Mouse (Mus musculus) heart, postnatal 0 days (tissue): ENCODE data around the gene Itgb4. TPM values are rescaled to one million over a fixed set of nuclear protein-coding genes. Genes with fewer than 3 reads are reported as not detected.

ENCODE experiments used
- ATAC-seq: fragments of 200-750 bp; cut with Nextera tagmentation; 2 replicates; pipeline ENCODE4 v1.8.0; 2017; ENCODE audit warnings: low read depth, moderate number of reproducible peaks, moderate library complexity; ENCODE audit not compliant: insufficient read depth
- DNase-seq: peaks from one replicate; pipeline ENCODE4 v3.0.0-alpha.2; 2016; ENCODE audit warnings: low spot score
- H3K27ac ChIP-seq: fragments of 300-500 bp; sonication (generic); 2 replicates; pipeline ENCODE4 v1.5.1; 2014; ENCODE audit warnings: low read depth, mild to moderate bottlenecking
- H3K27me3 ChIP-seq: fragments of 300-500 bp; sonication (generic); 2 replicates; pipeline ENCODE4 v1.6.1; 2014; ENCODE audit warnings: low read length, mixed read lengths; ENCODE audit not compliant: control insufficient read depth, insufficient read depth
- H3K36me3 ChIP-seq: fragments of 300-500 bp; sonication (generic); replicated peaks from 2 replicates; pipeline ENCODE4 v1.6.1; 2014; ENCODE audit warnings: low read length, mixed read lengths; ENCODE audit not compliant: control insufficient read depth, insufficient read depth
- H3K4me1 ChIP-seq: fragments of 300-500 bp; sonication (generic); 2 replicates; pipeline ENCODE4 v1.6.1; 2014; ENCODE audit warnings: antibody characterized with exemption; ENCODE audit not compliant: control insufficient read depth, insufficient read depth
- H3K4me2 ChIP-seq: fragments of 300-500 bp; sonication (generic); 2 replicates; pipeline ENCODE4 v1.6.1; 2014; ENCODE audit warnings: low read depth, mild to moderate bottlenecking, low read length, moderate library complexity
- H3K4me3 ChIP-seq: fragments of 300-500 bp; sonication (generic); 2 replicates; pipeline ENCODE4 v1.5.1; 2014; ENCODE audit warnings: low read depth, low read length
- H3K9ac ChIP-seq: fragments of 300-500 bp; sonication (generic); replicated peaks from 2 replicates; pipeline ENCODE4 v1.6.1; 2014; ENCODE audit warnings: low read depth, low read length, mixed read lengths
- H3K9me3 ChIP-seq: fragments of 300-500 bp; sonication (generic); replicated peaks from 2 replicates; pipeline ENCODE4 v1.6.1; 2016; ENCODE audit warnings: low read length; ENCODE audit not compliant: control insufficient read depth
- CTCF ChIP-seq: IDR thresholded peaks from 2 replicates; pipeline ENCODE4 v1.5.1; 2016; ENCODE audit warnings: antibody characterized with exemption, control low read depth, low read depth
- EP300 ChIP-seq: IDR thresholded peaks from 2 replicates; pipeline ENCODE4 v1.6.1; 2016; ENCODE audit warnings: antibody characterized with exemption, low read depth
- WGBS: fragments of 180-500 bp; shearing (Covaris S2); extraction: QIAGEN DNeasy Blood & Tissue Kit; methylation state at CpG from one replicate; pipeline ENCODE4 v1.1.7; 2014; 5-methylcytosine and 5-hydroxymethylcytosine counted together
- polyA plus RNA-seq: library from polyadenylated mRNA; unstranded; fragments of >200 nt; fragmentation: Nextera tagmentation; extraction: Ambion mirVana; gene quantifications from 2 replicates; pipeline ENCODE4 v1.2.1, GENCODE M21; 2015
- total RNA-seq: library from RNA; depleted of rRNA; stranded (reverse); fragments of >200 nt; gene quantifications from 2 replicates; pipeline ENCODE4 v1.2.3, GENCODE M21; 2014; ENCODE audit warnings: low replicate concordance

Itgb4 gene
- total and polyA plus RNA-seq, 2 experiments from 2014 or later, result 1.1 to 1.5 TPM

DNA sequence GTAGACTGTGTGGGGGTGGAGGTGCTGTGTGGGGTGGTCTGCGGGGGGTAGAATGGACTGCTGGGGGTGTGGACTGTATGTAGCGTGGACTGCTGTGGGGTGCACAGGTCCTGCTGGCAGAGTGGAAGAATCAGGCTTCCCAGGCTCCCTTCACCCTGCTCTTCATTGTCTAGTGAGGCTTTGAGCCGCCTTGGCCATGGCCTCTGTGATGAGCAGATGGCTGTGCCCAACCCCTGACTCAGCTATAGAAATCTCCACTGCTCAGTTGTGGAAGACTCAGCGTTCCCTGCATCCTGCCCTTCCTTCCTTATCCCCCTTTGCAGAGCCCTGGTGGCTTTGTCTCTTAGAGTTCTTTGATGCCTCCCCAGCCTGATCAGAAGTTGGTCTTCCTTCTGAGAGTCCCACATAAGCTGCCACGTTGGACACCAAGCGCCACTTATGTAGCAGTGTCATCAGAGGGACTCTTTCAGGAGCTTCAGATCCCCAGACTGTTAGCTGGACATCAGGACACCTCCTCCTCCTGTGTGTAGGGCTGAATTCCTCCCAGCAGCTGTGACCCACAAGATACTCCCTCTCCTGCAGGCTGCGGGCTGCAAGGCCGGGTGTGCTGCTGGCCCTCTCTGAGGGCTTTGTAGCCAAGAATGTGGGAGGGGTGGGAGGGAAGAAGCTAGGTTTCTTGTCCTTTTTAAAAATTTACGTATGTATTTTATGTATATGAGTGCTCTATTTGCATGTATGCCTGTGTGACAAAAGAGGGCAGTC, 11.7 kb upstream of the Itgb4 start:
- WGBS, result 87% methylated on average over 9 of the region's 9 CpGs
- peaks cover 69% of the 10 kb centered on the region for H3K36me3 ChIP-seq
- no peak for ATAC-seq

DNA sequence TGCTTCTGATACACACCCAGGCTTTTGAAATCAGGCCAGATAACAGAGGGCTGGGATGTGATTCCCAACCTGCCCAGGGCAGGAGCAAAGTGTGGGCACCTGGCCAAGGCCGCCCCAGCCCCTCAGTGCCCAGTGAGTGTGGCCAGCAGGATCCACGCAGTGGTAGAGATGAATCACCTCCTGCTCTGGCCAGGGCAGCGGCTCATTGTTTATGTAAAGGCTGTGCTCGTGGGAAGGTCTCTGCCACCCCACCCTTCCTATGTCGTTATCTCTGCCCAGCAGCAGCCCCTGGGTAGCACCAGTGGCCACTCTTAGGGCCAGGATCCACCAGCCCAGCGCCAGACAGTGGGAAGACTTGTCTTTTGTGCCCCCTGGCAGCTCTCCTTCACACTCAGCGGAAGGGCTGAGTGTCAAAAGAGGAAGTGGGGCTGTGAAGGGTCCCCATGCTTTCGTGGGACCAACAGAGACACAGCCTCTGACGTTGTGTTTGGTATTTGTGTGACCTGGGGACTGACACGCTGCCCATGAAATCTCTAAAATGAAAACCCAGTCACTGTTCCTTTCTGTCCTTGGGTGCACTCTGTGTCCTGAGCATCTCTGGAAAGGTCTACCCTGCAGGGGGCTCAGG, 9.4 kb upstream of the Itgb4 start:
- 59% methylated on average over 10 of the region's 10 CpGs for WGBS
- Histone ChIP-seq H3K9me3 (no peaks in the 10 kb centered on the region), H3K27me3 (no peaks in the 10 kb centered on the region), H3K4me3 (no peak overlapping the region), H3K4me2 (no peak overlapping the region), H3K27ac (peak overlapping the region; percentile 55), H3K36me3 (peaks cover 57% of the 10 kb centered on the region), H3K9ac (no peak overlapping the region), H3K4me1 (no peaks in the 10 kb centered on the region)
- DNase-seq, result no peak
- peak; percentile 68 for ATAC-seq
- TF ChIP-seq CTCF (no peak), EP300 (no peak)

More for the DNA sequence above, 11.7 kb upstream of the Itgb4 start:
- Histone ChIP-seq H3K9me3 (no peaks in the 10 kb centered on the region), H3K4me2 (no peak overlapping the region), H3K9ac (no peak overlapping the region), H3K27ac (no peak overlapping the region), H3K4me1 (no peaks in the 10 kb centered on the region), H3K27me3 (no peaks in the 10 kb centered on the region), H3K4me3 (no peak overlapping the region)
- no peak for TF ChIP-seq EP300
- TF ChIP-seq CTCF, result no peak
- DNase-seq, result no peak

DNA sequence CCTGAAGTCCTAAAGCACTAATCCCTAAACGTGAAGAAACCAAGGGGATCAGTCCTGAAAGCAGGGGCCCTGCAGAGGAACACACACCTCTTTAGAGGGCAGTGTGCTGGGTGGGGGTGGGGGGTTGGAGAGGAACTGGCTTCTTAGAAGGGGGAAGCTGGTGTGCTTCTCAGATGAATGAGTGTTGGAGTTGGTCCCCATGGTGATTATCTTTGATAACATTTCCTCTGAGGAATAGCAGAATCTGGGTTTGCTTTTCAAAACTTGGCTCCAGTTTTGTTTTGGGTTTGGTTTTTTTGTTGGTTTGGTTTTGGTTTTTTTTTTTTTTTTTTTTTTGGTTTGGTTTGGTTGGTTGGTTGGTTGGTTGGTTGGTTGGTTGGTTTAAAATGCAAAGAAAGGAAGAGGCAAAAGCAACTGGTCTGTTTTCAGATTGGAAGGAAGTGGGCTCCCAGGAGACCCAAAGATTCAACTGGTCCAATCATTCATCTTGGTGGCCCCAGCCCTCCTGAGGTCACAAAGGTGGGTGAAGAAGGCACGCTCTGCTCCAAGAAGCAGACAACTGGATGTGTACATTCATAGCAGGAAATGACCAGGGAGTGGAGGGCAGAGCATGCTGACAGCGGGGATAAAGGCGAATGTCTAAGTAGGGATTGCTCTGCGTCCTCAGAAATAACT, 5.6 kb upstream of the Itgb4 start:
- Histone ChIP-seq H3K36me3 (peaks cover 24% of the 10 kb centered on the region), H3K27ac (no peak overlapping the region), H3K27me3 (peaks cover 3% of the 10 kb centered on the region), H3K4me1 (no peaks in the 10 kb centered on the region), H3K4me3 (no peak overlapping the region), H3K9me3 (no peaks in the 10 kb centered on the region), H3K4me2 (no peak overlapping the region), H3K9ac (no peak overlapping the region)
- 38% methylated on average over 5 of the region's 5 CpGs for WGBS
- ATAC-seq, result no peak
- TF ChIP-seq EP300, result no peak
- no peak for TF ChIP-seq CTCF
- no peak for DNase-seq

DNA sequence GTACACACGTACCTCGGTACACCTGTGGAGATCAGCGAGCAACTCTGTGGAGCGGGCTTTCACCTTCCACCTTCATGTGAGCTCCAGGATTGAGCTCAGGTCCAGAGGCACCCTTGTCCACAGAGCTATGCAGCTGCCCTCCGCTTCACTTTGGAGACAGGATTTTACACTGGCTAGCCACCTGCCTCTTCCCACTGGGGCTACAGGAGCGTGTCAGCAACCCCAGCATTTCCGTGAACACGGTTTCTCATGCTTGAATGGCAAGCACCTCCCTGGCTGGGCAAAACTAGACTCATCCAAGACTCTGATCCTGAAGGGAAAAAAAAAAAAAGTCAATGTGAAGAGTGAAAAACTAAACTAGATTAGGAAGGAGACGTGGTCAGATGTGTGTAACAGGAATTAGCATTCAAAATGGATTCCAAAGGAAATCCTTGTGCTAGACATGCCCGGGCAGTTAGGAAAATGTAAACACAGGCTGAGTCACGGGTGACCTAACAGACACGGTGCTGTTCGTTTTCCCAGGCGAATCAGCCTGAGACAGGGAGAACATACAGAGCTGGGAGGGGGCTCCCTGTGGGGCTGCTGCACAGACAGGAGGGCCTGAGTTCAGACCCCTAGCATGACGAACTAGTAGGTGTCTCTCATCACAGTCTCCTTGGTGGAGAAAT, 4.4 kb upstream of the Itgb4 start:
- Histone ChIP-seq H3K4me1 (peaks cover 9% of the 10 kb centered on the region), H3K9me3 (no peaks in the 10 kb centered on the region), H3K4me2 (no peak overlapping the region), H3K36me3 (peaks cover 12% of the 10 kb centered on the region), H3K27me3 (peaks cover 16% of the 10 kb centered on the region), H3K27ac (no peak overlapping the region), H3K9ac (no peak overlapping the region), H3K4me3 (no peak overlapping the region)
- no peak for TF ChIP-seq CTCF
- no peak for DNase-seq
- ATAC-seq, result no peak
- WGBS, result 65% methylated on average over 15 of the region's 15 CpGs

DNA sequence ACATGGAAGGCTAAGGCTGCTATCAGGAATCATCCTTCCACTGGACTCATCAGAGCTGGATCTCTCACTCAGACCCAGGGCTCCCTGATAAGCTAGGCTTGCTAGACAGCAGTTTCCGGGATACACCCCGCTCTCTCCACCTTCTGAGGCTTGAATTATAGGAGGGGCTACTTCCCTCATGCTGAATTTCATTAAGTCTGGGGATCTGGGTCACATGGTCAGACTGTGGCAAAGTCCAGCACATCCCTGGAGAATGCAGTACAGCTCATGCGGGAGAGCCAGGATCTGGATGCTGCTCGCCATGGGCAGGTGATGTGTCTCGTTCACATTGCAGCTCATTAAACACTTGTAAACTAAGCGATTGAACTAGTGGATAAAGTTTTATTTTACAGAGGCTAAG, 3.5 kb upstream of the Itgb4 start:
- H3K9me3 ChIP-seq, result no peaks in the 10 kb centered on the region
- ATAC-seq (no peak), DNase-seq (no peak)
- no peak overlapping the region for H3K9ac ChIP-seq
- H3K4me3 ChIP-seq, result no peak overlapping the region
- H3K27ac ChIP-seq, result no peak overlapping the region
- peaks cover 9% of the 10 kb centered on the region for H3K4me1 ChIP-seq
- WGBS, result 65% methylated on average over 6 of the region's 6 CpGs
- TF ChIP-seq EP300 (no peak), CTCF (no peak)
- H3K27me3 ChIP-seq, result peaks cover 24% of the 10 kb centered on the region
- peaks cover 9% of the 10 kb centered on the region; the same call in 1 of the 2 replicates for H3K36me3 ChIP-seq
- no peak overlapping the region for H3K4me2 ChIP-seq
